Mouse (Mus musculus) gastrocnemius, adult 2 months (tissue): ENCODE results near the gene Arfgef2. TPM values are rescaled to one million over a fixed set of nuclear protein-coding genes. Genes with fewer than 3 reads are reported as not detected.
A peak's percentile ranks its signal among the peaks of the same experiment; 100 is the strongest.

Experiments
- DNase-seq: peaks from one replicate; pipeline ENCODE4 v3.0.0; 2022
- H3K27ac ChIP-seq: fragments of 200-600 bp; 2 replicates; pipeline ENCODE4 v1.8.1; 2022; ENCODE audit warnings: mild to moderate bottlenecking
- H3K4me3 ChIP-seq: fragments of 200-600 bp; 2 replicates; pipeline ENCODE4 v1.8.1; 2022; ENCODE audit warnings: mild to moderate bottlenecking, moderate library complexity
- CTCF ChIP-seq: fragments of 200-600 bp; IDR thresholded peaks from 2 replicates; pipeline ENCODE4 v1.8.1; 2022; ENCODE audit warnings: antibody characterized with exemption, mild to moderate bottlenecking, moderate library complexity
- intact Hi-C: fragments of 180-260 bp; cut with DNase I; formaldehyde crosslinking; loops from one replicate; pipeline ENCODE4 v1.15.1; 2025
- long read RNA-seq, 2 experiments: library from polyadenylated mRNA; stranded (forward); transcript quantifications; one replicate each; pipeline ENCODE4 v2.0.0; 2021
- total RNA-seq, 2 experiments: library from RNA; stranded (reverse); gene quantifications; 2 replicates each; pipeline ENCODE4 v1.2.3; 2021

Gene Arfgef2
- total RNA-seq = 10 to 100 TPM; 24.9 to 30.9 TPM
- long read RNA-seq, experiment 1, full-length matches to known transcripts = 10 of 31 reads
- long read RNA-seq, experiment 1, partial matches to known transcripts = 2 of 31 reads
- long read RNA-seq, experiment 1, other reads (novel, unspliced or antisense) = 19 of 31 reads
- long read RNA-seq, experiment 2, full-length matches to known transcripts = 12 of 35 reads
- long read RNA-seq, experiment 2, partial matches to known transcripts = 8 of 35 reads
- long read RNA-seq, experiment 2, other reads (novel, unspliced or antisense) = 15 of 35 reads

GRCm38 (mm10) chr2:166805250-166806172 lies at the start of gene Arfgef2:
Arfgef2 (plus strand) TSS chr2:166805588.
- peak; percentile 96 for DNase-seq
- Histone ChIP-seq H3K4me3 (peak within 1 kb of the TSS; percentile 99), H3K27ac (peak within 1 kb of the TSS; percentile 98)
- intact Hi-C loops = no loop called here
- no peak for TF ChIP-seq CTCF

DNA sequence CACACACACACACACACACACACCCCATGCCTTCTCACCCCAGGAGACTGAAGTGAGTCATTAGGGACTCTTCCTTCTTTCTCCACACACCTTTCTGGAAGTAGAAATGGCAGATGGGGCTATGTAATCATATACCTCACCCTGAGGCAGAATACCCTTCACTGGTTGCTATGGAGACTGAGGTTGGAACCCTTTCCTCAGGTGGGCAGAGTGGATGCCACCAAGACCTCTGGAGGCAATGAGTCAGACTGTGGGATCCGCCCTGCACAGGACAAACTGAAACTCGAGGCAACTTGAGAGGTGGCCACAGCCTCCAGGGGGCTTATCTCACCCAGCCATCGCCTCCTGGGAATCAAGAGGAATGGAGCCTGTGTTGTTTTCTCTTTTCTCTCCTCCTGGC lies 47.4 kb upstream of the Arfgef2 start:
- TF ChIP-seq CTCF = no peak
- intact Hi-C loops = no loop called here
- no peak overlapping the region for H3K27ac ChIP-seq
- H3K4me3 ChIP-seq = no peak overlapping the region
- DNase-seq = no peak

DNA sequence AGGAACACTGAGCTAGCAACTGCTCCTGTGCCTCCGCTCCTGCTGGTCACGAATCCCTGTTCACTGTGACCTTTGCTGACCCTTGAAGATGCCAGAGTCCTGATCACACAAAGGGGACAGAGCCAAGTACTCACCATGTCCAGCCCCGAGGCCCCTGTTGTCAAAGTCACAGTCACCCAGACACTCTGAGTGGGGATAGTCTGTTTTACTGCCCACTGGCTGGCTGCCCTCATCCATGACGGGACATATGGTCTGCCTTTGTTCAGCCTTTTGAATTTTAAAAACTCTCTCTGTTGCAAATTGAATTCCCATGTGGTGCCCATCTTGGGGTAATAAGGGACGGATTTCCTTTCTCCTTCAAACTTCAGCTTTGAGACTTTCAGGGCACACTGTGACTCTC lies 41.3 kb upstream of the Arfgef2 start:
- TF ChIP-seq CTCF = no peak
- Histone ChIP-seq H3K4me3 (no peak overlapping the region), H3K27ac (no peak overlapping the region)
- intact Hi-C loops = no loop called here
- no peak for DNase-seq

DNA sequence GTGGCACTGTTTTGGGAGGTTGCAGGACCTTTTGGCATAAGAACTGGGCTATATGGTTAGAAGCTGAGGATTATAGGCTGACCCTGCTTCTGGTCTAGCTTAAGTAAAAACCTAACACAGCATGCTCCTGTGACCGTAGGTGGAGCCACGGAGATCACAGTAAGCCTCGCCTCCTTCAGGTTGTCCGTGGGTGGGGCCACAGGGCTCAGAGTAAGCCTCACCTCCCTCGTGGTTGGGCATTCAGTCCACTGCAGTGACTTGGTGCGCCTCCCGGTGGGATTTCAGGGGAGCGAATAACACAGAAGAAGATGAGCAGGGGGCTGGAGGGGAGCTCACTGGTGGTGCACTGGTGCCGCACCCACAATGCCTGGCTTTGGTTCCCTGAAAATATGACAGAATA lies 37.8 kb upstream of the Arfgef2 start:
- intact Hi-C loops = no loop called here
- TF ChIP-seq CTCF = no peak
- no peak for DNase-seq

DNA sequence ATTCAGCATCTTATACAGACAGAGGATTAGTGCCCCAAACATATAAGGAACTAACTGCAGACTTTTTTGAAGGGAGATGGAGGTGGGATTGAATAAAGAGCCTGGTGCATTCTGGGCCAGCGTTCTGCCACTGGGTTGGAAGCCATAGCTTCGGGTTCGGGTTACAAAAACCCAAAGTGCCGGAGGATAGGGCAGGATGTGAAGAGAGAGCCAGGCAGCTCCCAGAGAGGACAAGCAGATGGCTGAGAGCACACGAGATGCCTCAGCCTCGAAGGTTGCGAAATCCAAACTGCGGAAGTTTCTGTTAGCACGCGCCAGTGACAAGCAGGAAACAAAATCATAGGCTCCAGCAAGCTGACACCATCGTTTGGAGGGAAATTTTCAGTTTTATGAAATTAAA lies 34.0 kb upstream of the Arfgef2 start:
- Histone ChIP-seq H3K27ac (peak overlapping the region; percentile 57; the same call in 1 of the 2 replicates), H3K4me3 (no peak overlapping the region)
- intact Hi-C loops = loop anchor here (5.0 kb wide), 1 partner anchor 39 kb away; no protein-coding TSS in a partner anchor
- no peak for TF ChIP-seq CTCF
- peak; percentile 65 for DNase-seq

More for the DNA sequence above, 37.8 kb upstream of the Arfgef2 start:
- H3K4me3 ChIP-seq = no peak overlapping the region
- no peak overlapping the region for H3K27ac ChIP-seq

DNA sequence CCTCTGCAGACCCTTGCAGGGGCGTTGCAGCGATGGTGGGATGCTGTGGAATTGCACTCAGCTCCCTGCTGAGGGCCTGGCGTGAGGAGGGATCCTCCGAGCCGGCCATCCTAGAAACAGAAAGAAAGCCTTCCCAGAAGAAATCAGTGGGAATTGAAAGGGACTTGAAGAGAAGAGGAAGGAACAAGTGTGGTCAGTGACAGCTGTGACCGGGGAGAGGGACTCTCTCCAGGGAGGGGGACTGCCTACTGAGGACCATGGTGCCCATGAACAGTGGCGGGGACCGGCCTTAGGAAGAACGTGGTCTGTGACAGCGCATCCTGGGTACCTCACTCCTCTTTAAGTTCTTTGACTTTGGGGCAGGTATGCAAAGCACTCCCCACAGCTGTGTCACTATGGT lies 31.8 kb upstream of the Arfgef2 start:
- intact Hi-C loops = loop anchor here (5.0 kb wide), 1 partner anchor 41 kb away; no protein-coding TSS in a partner anchor
- TF ChIP-seq CTCF = no peak
- Histone ChIP-seq H3K27ac (no peak overlapping the region), H3K4me3 (no peak overlapping the region)
- no peak for DNase-seq

DNA sequence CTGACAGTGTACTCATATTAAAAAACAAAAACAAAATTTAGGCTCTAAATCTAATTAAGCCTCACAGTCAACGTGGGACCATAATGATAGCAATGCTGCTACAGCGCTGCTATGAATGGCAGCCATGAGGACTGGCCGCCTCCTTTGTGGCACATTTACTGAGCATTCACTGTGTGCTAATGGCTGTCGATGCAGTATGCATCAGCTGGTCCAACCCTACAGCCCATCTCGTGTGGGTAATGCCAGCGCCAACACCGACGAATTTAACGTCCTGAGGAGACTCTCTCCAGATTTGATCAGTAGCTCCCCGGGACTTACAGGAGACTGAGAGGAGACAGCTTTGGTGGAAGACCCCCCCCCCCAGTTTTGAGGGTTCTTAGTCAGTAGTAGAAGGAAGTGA lies 31.1 kb upstream of the Arfgef2 start:
- Histone ChIP-seq H3K27ac (no peak overlapping the region), H3K4me3 (no peak overlapping the region)
- TF ChIP-seq CTCF = no peak
- no peak for DNase-seq
- intact Hi-C loops = loop anchor here (5.0 kb wide), 1 partner anchor 42 kb away; no protein-coding TSS in a partner anchor

DNA sequence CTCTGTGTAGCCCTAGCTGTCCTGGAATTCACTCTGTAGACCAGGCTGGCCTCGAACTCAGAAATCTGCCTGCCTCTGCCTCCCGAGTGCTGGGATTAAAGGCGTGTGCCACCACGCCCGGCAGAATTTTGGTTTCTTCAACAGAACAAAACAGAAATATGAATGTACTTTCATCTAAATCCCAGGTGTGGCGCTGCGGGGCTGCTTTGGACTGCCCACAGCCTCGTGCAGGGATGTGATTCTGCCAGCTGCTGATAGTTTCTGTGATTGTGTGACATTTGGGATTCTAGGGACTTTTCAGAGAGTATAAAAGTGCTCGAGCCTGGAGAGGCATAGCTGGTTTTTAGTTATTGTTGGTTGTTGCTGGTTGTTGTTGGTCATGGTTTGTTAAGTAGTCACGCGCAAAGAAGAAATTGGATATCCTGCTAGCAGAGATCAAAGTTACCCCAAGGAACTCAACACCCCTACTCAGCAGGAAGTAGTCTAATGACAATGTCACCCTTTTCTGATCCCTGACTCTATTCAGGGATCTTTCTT lies 30.0 kb upstream of the Arfgef2 start:
- Histone ChIP-seq H3K4me3 (no peak overlapping the region), H3K27ac (no peak overlapping the region)
- intact Hi-C loops = no loop called here
- no peak for DNase-seq
- TF ChIP-seq CTCF = no peak; the same call in 1 of the 2 replicates

GRCm38 (mm10) chr2:166776272-166776671 lies 29.1 kb upstream of the Arfgef2 start:
- DNase-seq = no peak
- intact Hi-C loops = no loop called here
- H3K4me3 ChIP-seq = no peak overlapping the region
- TF ChIP-seq CTCF = peak; percentile 28; the same call in 1 of the 2 replicates
- H3K27ac ChIP-seq = no peak overlapping the region

GRCm38 (mm10) chr2:166779956-166780355 lies 25.4 kb upstream of the Arfgef2 start:
- Histone ChIP-seq H3K27ac (no peak overlapping the region), H3K4me3 (no peak overlapping the region)
- no peak for DNase-seq
- intact Hi-C loops = loop anchor here (10.0 kb wide), 1 partner anchor 685 kb away; no protein-coding TSS in a partner anchor
- no peak for TF ChIP-seq CTCF

GRCm38 (mm10) chr2:166780980-166781578 lies 24.3 kb upstream of the Arfgef2 start:
- intact Hi-C loops = loop anchor here (1.0 to 10.0 kb wide), 2 partner anchors 189 to 686 kb away; no protein-coding TSS in a partner anchor
- Histone ChIP-seq H3K4me3 (no peak overlapping the region), H3K27ac (no peak overlapping the region)
- TF ChIP-seq CTCF = peak; percentile 97
- DNase-seq = peak; percentile 80

- Histone ChIP-seq H3K27ac (no peak overlapping the region), H3K4me3 (no peak overlapping the region)
- DNase-seq = peak; percentile 10
- peak; percentile 28; the same call in 1 of the 2 replicates for TF ChIP-seq CTCF
- intact Hi-C loops = loop anchor here (10.0 kb wide), 1 partner anchor 690 kb away; no protein-coding TSS in a partner anchor
Observed at GRCm38 (mm10) chr2:166784376-166784775, 21.0 kb upstream of the Arfgef2 start.
